Mouse (Mus musculus): ENCODE measurements around the gene AC134908.4. TPM values are rescaled to one million over a fixed set of nuclear protein-coding genes. Genes with fewer than 3 reads are reported as not detected.

AC134908.4 gene
- polyA plus RNA-seq, 1 experiment from 2014 or later: not detected

DNA sequence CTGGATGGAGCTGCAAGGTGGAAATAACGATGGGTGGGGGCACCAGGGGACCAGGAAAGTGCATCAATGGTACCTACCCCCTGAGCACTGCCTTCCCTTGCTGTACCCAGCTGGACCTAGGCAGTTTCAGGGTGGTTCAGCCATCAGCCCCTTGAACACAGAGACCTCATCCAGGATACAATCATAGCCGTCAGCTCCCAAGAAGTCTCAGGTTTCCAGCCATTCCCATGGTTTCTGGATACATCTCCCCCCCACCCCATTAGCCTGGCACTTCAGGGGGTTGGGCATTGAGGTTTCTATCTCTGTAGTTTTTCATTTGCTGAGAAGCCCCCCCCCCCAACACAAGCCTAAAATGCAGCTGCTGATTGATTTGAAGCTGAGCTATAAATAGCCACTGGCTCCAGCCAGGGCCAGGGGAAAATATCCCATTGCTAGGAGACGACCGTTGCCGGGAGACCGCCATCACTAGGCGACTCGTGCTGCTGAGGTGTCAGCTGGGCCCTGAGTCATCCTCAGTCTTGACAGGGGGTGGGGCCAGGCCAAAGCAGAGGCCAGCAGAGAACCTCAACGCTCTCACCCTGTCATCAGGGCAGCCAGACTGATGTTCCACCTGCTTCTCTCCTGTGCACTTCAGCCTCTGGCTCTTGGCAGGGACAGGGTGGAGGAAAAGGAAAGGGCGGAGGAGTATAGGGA, 7.5 kb upstream of the AC134908.4 start:
- ATAC-seq: no peak
- Histone ChIP-seq H3K4me1 (ENCODE audit: insufficient read depth) (no peaks in the 10 kb centered on the region), H3K27me3 (ENCODE audit: insufficient read depth, low read length) (peaks cover 17% of the 10 kb centered on the region), H3K36me3 (replicated peaks; ENCODE audit: insufficient read depth, low read length) (no peaks in the 10 kb centered on the region), H3K9ac (replicated peaks) (no peak overlapping the region), H3K4me3 (ENCODE audit: low read depth, low read length) (no peak overlapping the region), H3K27ac (ENCODE audit: low read depth) (no peak overlapping the region), H3K4me2 (ENCODE audit: low read depth, low read length) (no peak overlapping the region), H3K9me3 (ENCODE audit: low read length) (no peaks in the 10 kb centered on the region)
- no peak for DNase-seq
- TF ChIP-seq EP300 (IDR thresholded peaks at IDR 0.05; ENCODE audit: low read depth) (no peak), CTCF (IDR thresholded peaks at IDR 0.05; ENCODE audit: low read depth) (no peak)
- 15% methylated on average over 10 of the region's 10 CpGs for WGBS (ENCODE audit: insufficient replicate concordance)

DNA sequence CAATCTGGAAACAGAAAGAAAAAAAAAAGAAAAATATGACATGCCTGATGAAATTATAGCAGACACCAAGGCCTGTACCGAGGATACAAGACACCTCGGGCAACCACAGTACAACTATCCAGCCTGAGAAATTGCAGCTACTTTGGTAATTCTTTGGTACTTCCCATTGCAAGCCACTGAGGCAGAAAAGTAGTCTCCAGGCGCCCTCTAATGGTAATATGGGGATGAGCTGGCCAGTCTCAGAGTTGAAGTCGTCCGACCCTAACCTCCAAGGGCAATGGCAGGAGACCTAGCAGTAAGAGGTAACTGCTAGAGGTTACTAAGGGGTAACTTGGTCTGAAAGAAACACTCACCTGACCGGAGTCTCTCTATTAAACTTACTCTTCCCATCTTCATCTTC, 5.6 kb upstream of the AC134908.4 start:
- Histone ChIP-seq H3K4me3 (ENCODE audit: low read depth, low read length) (no peak overlapping the region), H3K27me3 (ENCODE audit: insufficient read depth, low read length) (0 out of 2 replicates have a peak, but pooled peaks cover 8% of the 10 kb centered on the region), H3K36me3 (replicated peaks; ENCODE audit: insufficient read depth, low read length) (no peaks in the 10 kb centered on the region), H3K9me3 (ENCODE audit: low read length) (no peaks in the 10 kb centered on the region), H3K4me1 (ENCODE audit: insufficient read depth) (peaks cover 9% of the 10 kb centered on the region), H3K4me2 (ENCODE audit: low read depth, low read length) (no peak overlapping the region), H3K9ac (replicated peaks) (no peak overlapping the region), H3K27ac (ENCODE audit: low read depth) (no peak overlapping the region)
- TF ChIP-seq EP300 (IDR thresholded peaks at IDR 0.05; ENCODE audit: low read depth) (no peak), CTCF (IDR thresholded peaks at IDR 0.05; ENCODE audit: low read depth) (peak; percentile 93)
- WGBS (ENCODE audit: insufficient replicate concordance): 2% methylated on average over 6 of the region's 6 CpGs
- DNase-seq (peak; percentile 65), ATAC-seq (peak; percentile 40; the same call in 1 of the 2 replicates)

DNA sequence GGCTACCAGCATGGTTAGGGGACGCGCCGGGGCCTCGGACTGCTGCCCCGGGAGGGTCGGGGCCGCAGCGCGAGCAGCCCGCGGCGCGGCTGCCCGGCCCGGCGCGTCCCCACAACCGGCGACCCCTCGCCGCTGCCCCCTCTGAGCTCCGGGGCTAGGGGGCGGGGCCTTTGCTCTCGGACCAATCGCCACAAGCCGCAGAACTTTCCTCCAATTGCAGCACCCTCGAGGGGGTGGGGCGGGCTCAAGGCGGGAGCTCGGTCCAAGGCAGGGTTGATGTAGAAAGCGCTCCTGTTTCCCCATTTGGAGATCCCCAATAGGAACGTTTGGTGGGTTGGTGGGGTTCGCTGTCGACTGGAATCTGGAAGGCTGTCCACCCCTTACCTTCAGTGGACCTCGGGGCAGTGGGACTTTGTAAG, 1.5 kb upstream of the AC134908.4 start, which contains the start of gene Metrn:
TSS of gene Metrn (minus strand) at position 186 of the 419 bp plus-strand sequence.
- DNase-seq (peak; percentile 91), ATAC-seq (peak; percentile 67)
- Histone ChIP-seq H3K4me2 (ENCODE audit: low read depth, low read length) (peak within 1 kb of the TSS; percentile 98), H3K9ac (replicated peaks) (peak within 1 kb of the TSS; percentile 72), H3K27ac (ENCODE audit: low read depth) (no peak within 1 kb of the TSS), H3K4me1 (ENCODE audit: insufficient read depth) (peaks cover 22% of the 10 kb centered on the region), H3K36me3 (replicated peaks; ENCODE audit: insufficient read depth, low read length) (no peaks in the 10 kb centered on the region), H3K4me3 (ENCODE audit: low read depth, low read length) (peak within 1 kb of the TSS; percentile 89), H3K27me3 (ENCODE audit: insufficient read depth, low read length) (0 out of 2 replicates have a peak, but pooled peaks cover 4% of the 10 kb centered on the region), H3K9me3 (ENCODE audit: low read length) (no peaks in the 10 kb centered on the region)
- TF ChIP-seq CTCF (IDR thresholded peaks at IDR 0.05; ENCODE audit: low read depth) (no peak), EP300 (IDR thresholded peaks at IDR 0.05; ENCODE audit: low read depth) (no peak)
- under 1% methylated on average over 34 of the region's 35 CpGs for WGBS (ENCODE audit: insufficient replicate concordance)

DNA sequence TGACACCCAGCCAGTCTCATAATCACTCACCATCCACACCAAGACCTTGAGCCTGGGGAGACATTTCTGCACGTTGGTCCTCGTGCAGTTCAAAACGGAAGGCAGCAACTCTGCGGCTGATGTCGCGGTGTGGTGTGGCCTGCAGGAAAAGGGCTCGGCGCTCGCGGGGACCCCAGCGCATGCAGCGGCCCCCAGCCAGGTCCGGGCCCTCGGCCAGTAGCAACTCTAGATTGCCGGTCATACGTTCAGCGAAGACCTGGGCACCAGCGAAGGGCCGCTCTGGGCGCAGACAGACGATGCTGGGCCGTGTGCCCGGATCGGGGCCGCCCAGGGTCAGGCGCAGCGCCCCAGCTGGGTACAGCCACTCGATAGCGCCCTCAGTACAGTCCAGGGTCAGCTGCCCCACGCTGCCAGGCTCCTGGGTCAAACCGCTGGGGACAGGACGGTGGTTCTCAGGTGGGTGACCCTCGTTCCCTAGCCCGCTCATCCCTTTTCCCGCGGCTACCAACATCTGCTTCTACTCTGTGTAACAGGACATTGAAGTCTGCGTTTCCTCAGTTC, 832 bp upstream of the AC134908.4 start:
- H3K9ac ChIP-seq (replicated peaks): peak overlapping the region; percentile 72
- DNase-seq: no peak
- no peak overlapping the region for H3K27ac ChIP-seq (ENCODE audit: low read depth)
- peak overlapping the region; percentile 98 for H3K4me2 ChIP-seq (ENCODE audit: low read depth, low read length)
- H3K4me3 ChIP-seq (ENCODE audit: low read depth, low read length): peak overlapping the region; percentile 89
- ATAC-seq: peak; percentile 1; the same call in 1 of the 2 replicates
- no peaks in the 10 kb centered on the region for H3K36me3 ChIP-seq (replicated peaks; ENCODE audit: insufficient read depth, low read length)
- under 1% methylated on average over 37 of the region's 37 CpGs for WGBS (ENCODE audit: insufficient replicate concordance)
- no peaks in the 10 kb centered on the region for H3K9me3 ChIP-seq (ENCODE audit: low read length)
- H3K27me3 ChIP-seq (ENCODE audit: insufficient read depth, low read length): 0 out of 2 replicates have a peak, but pooled peaks cover 1% of the 10 kb centered on the region
- TF ChIP-seq CTCF (IDR thresholded peaks at IDR 0.05; ENCODE audit: low read depth): no peak
- TF ChIP-seq EP300 (IDR thresholded peaks at IDR 0.05; ENCODE audit: low read depth): no peak
- peaks cover 25% of the 10 kb centered on the region for H3K4me1 ChIP-seq (ENCODE audit: insufficient read depth)

DNA sequence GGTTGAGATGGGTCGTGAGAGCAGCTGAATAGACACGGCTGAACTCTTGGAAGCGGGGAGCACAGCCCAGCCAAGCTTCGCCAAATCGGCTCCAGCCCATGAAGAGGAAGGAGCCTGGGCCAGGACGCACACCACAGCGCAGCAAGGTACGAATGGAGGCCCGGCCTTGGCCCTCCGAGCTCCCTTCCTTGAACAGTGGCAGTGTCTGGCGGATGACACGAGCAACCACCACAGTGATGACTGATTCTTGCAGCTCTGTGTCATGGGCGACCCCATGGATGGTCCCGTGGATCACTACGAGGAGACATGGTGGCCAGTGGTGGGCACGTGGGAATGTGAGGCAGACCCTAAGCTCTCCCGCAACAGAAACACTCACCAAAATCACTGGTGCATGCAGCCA, 461 bp downstream of the AC134908.4 start:
- Histone ChIP-seq H3K9ac (replicated peaks) (no peak overlapping the region), H3K36me3 (replicated peaks; ENCODE audit: insufficient read depth, low read length) (no peaks in the 10 kb centered on the region), H3K27ac (ENCODE audit: low read depth) (no peak overlapping the region), H3K4me3 (ENCODE audit: low read depth, low read length) (no peak overlapping the region), H3K9me3 (ENCODE audit: low read length) (no peaks in the 10 kb centered on the region), H3K4me1 (ENCODE audit: insufficient read depth) (peaks cover 27% of the 10 kb centered on the region), H3K27me3 (ENCODE audit: insufficient read depth, low read length) (no peaks in the 10 kb centered on the region), H3K4me2 (ENCODE audit: low read depth, low read length) (no peak overlapping the region)
- no peak for ATAC-seq
- WGBS (ENCODE audit: insufficient replicate concordance): 86% methylated on average over 17 of the region's 17 CpGs
- DNase-seq: no peak
- TF ChIP-seq CTCF (IDR thresholded peaks at IDR 0.05; ENCODE audit: low read depth) (no peak), EP300 (IDR thresholded peaks at IDR 0.05; ENCODE audit: low read depth) (no peak)

DNA sequence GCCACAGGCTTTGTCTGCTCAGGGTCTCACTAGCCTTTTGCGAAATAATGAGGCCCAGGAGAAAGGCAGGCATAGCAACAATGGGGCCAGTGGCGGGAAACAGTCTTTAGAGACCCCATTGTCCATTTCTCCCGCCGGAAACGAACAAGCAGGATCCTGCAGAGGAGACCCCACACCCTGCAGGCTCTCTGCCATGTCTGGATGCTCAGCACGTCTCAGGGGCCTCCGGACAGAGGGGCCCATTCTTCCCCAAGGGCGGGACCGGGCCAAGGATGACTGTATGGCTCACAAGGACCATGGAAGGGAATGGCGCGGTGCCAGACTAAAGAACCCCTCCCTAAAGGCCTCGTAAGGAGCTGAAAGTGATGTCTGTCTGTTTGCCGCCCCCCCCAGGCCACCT, 1.3 kb downstream of the AC134908.4 start:
- Histone ChIP-seq H3K4me3 (ENCODE audit: low read depth, low read length) (no peak overlapping the region), H3K4me1 (ENCODE audit: insufficient read depth) (peaks cover 27% of the 10 kb centered on the region), H3K27me3 (ENCODE audit: insufficient read depth, low read length) (no peaks in the 10 kb centered on the region), H3K9ac (replicated peaks) (no peak overlapping the region), H3K36me3 (replicated peaks; ENCODE audit: insufficient read depth, low read length) (peaks cover 4% of the 10 kb centered on the region; the same call in 1 of the 2 replicates), H3K4me2 (ENCODE audit: low read depth, low read length) (no peak overlapping the region), H3K27ac (ENCODE audit: low read depth) (no peak overlapping the region), H3K9me3 (ENCODE audit: low read length) (no peaks in the 10 kb centered on the region)
- DNase-seq (no peak), ATAC-seq (no peak)
- no peak for TF ChIP-seq CTCF (IDR thresholded peaks at IDR 0.05; ENCODE audit: low read depth)
- TF ChIP-seq EP300 (IDR thresholded peaks at IDR 0.05; ENCODE audit: low read depth): no peak
- 82% methylated on average over 13 of the region's 13 CpGs for WGBS (ENCODE audit: insufficient replicate concordance)

Data from liver, postnatal 0 days (tissue).